Mouse (Mus musculus): ENCODE measurements at regions not wholly inside any gene's neighbourhood (a gene's known extent, or its start where the extent isn't known, plus 50 kb on each side); places are given as distances from the start of the nearest gene placed in this dataset.
"Not testable (repeated sequence)": the region's sequence is repeated elsewhere in the genome, so short reads cannot be mapped to it uniquely, and the experiment has no call there.

- no peak for DNase-seq (ENCODE audit: low read depth, low spot score)
Measured at GRCm38 (mm10) chr11:42754481-42755272, 280.9 kb upstream of the Gm9972 start.

DNA sequence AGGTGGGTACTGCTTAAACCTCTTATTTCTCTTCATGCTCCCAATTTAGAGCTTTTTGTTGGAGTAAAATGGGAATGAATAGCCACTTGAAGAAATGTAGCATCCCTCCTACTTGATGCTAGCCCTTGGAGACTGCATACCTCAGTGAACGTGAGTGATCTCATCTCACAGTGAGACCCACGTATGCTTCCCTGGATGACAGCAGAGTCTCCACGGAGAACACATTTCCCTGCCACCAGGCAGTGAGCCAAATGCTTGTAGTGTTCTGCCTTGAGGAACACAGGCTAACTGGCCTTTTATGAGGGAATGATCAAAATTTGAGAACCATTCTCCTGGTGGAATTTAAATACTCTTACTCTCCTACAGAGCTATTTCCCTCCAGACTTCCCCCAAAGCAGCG, 280.1 kb upstream of the Gm9972 start:
- DNase-seq (ENCODE audit: low read depth, low spot score): no peak

GRCm38 (mm10) chr11:42765213-42765612, 270.3 kb upstream of the Gm9972 start:
- DNase-seq (ENCODE audit: low read depth, low spot score): no peak

DNA sequence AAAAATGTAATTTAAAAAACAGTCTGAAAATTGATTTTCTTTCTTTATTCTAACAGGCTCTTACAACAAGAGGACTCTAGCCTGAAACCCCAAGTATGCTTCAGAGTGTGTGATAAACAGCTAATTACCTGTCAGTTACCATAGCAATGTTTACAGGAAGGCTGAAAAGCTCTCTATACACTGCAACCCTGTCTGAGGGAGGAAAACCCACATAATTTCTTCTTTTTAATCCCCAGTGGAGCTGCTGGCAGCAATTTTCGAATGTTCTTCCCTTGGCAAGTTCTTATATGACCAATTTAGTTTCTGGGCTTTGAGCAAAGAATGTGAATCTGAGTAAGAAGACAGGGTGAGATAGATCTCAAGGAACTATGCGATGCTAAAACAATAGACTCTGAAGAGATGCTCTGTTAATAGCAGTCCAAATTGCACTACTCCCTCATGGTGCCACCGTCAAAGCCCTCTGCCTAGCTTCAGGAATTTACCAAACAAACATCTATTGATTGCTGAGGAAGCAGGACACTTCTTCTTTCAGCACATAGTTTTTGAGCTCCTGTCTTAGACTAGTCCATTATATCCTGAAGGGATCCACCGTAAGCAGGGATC, 260.4 kb upstream of the Gm9972 start:
- DNase-seq (ENCODE audit: low read depth, low spot score): no peak

DNA sequence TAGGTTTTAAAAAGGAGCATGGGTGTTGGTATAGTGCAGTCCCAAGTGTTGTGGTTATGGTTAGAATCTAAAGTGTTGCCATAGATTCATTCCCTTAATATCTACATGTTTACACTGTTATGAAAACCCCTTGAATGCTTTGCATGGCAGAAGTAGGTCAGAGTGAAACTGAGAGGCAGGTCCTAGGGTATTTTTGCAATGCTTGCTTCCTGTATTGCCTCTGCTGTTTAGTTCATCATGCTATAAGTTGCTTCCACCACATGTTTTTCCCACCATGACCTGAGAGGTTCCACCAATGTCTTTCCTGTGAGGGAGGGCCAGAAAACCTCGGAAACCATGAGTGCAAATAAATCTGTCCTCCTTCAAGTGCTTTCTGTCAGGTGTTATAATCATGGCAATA, 224.1 kb upstream of the Gm9972 start:
- no peak for DNase-seq (ENCODE audit: low read depth, low spot score)

DNA sequence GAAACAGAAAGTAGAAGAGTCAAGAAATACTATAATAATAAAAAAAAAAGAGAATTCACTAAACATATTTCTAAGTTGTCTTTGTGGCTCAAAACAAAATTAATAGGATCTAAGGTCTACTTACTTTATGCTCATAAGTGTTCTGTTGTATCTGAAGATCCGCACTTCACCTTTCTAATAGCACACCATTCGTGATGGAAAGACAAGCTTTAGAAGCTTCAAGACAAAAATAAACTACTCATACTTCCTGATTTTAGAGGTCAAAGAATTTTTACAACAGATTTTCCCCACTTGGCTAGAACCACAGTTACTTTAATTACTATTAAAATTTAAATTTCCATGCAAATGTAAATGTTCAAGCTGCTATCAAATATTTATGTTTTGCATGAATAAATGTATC, 219.8 kb upstream of the Gm9972 start:
- no peak for DNase-seq (ENCODE audit: low read depth, low spot score)

- DNase-seq (ENCODE audit: low read depth, low spot score): no peak
Measured at GRCm38 (mm10) chr11:42822835-42823234, 212.7 kb upstream of the Gm9972 start.

GRCm38 (mm10) chr11:42845795-42846194, 189.8 kb upstream of the Gm9972 start:
- DNase-seq (ENCODE audit: low read depth, low spot score): no peak

GRCm38 (mm10) chr11:42854411-42854810, 181.1 kb upstream of the Gm9972 start:
- no peak for DNase-seq (ENCODE audit: low read depth, low spot score)

DNA sequence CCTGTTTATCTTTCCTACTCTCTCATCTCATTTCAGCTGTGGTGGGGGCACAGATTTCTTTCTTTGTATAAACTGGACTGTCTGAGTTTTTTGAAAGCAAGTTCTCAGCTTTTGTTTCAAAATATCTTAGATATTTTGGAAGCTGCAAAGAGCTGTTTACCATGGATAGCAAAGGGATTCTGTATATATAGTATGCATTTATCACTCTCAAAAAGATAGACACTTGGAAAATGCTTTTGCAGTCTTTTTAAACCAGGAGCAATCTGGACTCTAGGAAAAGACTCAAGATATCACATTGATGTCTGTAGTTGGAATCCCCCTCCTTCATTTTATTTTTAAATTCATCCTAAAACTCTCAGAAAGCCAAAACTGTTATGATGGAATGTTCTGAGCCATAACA, 177.9 kb upstream of the Gm9972 start:
- no peak for DNase-seq (ENCODE audit: low read depth, low spot score)

DNA sequence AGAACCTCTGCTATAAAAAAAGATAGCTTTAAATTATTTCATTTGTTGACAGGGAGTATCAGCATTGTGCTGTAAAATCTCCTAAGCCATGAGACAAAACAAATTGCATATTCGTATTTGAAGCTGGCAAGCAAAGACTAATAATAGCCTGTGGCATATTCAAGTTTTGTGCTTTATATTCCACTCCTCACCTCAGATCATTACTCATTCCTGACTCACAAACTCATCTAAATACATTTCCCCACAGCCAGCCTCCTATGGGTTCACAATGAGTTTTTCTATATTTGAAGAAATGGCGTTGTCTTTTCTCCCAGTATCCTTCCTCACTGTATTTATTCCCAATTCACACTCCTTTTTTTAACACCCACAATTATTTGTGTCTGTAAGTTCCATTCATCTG, 161.5 kb upstream of the Gm9972 start:
- DNase-seq (ENCODE audit: low read depth, low spot score): no peak

GRCm38 (mm10) chr11:42900024-42900423, 135.5 kb upstream of the Gm9972 start:
- no peak for DNase-seq (ENCODE audit: low read depth, low spot score)

DNA sequence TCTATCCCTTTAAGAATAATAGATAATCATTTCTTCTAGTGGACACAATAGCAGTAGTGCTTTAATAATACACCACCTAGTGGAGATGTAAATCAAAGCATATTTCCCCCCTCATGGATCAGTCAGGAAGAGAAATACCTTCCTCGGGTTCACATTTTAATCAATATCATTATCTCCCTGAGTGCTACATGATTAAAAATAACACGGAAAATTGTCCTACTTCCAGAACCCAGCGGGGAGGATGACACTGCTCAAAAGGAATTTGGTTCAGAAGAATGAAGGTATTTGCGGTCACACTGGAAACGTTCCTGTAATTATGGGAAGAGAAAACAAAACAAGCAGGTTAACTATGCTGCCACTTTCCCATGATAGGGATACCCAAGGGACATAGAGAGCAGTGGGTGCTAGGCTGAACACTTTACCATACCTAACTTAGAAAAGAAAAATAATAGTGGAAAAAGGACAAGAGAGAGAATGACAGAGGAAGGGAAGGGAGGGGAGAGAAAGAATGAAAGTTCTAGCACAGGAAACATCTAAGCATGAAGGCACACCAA, 132.0 kb upstream of the Gm9972 start:
- DNase-seq (ENCODE audit: low read depth, low spot score): no peak

- DNase-seq (ENCODE audit: low read depth, low spot score): peak; percentile 67
Measured at GRCm38 (mm10) chr11:42905561-42905960, 130.0 kb upstream of the Gm9972 start.

DNA sequence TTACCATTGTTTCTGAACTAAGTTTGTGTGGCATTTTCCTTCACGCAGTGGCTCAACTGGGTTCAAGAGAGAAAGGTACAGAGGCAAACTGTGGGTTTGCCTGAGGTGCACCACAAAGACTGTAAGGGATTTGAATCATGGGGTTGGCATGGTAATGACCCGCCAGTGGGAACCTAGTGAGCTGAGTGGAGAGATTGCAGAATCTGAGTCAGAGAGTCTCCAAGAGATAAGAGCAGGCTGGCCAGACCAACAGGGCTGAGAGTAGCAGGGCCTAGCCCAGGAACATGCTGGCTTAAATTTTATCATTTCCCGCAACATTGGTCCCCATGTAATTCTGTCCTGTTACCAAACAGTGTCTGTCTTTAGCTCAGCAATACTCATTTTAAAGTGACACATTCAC, 129.5 kb upstream of the Gm9972 start:
- no peak for DNase-seq (ENCODE audit: low read depth, low spot score)

DNA sequence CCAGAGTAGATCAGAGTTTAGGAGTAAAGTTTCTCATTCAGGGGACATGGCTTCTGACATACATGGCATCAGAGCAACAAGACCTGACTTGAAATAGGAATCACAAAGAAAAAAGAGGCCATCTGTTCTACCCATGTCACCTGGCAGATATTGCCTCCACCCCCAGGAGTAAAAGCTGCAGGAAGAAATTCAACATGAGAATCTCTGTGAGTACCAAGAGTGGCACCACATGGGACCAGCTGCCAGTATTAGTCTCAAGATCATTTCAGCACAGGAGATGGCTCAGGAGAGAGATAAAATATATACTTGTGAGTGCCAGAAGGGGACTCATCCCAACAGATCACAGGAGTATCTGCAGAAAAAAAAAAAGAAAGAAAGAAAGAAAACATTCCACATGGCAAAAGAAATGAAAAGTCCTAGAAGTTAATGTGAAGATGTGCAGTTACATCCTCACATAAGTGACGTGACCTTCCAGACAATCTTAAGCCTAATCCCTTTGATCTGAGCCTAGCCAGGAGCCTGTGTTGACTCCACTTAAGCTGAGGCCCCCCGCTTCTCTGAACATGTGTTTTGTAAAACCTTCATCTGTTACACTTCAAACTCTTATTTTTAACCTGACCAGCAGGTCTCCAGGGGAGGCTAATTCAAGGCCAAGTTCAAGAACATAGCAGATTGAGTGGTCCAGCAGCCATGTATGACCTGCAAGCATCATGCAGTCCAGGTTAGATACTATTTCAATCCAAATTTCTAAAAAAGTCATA, 118.9 kb upstream of the Gm9972 start:
- DNase-seq (ENCODE audit: low read depth, low spot score): no peak

DNA sequence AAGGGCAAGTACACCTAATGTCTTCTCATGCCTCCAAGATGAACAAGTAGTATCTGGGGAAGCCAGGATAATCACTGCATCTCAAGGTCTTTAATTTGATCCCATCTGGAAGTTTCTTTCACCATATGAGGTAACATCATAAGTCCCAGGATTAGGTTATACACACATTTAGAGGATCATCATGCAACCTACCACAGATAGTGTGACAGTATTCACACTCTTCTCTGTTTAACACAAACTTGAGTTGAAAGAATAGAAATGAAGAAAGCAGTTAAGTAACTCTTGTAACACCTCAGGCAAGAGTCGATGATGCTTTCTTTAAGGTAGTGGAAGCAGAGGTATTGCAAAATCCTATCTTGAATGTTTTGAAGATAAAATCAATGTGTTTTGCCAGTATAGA, 116.3 kb upstream of the Gm9972 start:
- DNase-seq (ENCODE audit: low read depth, low spot score): no peak

DNA sequence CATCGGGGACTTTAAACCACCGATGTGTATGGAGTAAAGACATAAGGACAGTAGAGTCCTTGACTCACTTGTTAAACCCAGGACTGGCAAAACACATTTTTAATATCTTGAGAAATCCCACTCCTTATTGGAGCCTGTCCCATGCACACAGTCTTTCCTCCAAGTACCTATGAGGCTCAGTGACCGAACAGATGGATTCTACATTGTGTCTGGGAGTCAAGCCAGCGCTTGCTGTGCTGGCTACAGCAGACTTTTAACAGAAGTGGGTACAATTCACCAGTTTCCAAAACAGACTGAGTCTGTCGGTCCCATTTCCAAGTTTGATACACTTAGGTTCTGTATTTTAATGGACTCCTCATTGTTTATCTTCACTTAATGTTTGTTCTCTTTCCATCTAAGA, 108.4 kb upstream of the Gm9972 start:
- DNase-seq (ENCODE audit: low read depth, low spot score): no peak

- no peak for DNase-seq (ENCODE audit: low read depth, low spot score)
Measured at GRCm38 (mm10) chr11:42928916-42929315, 106.6 kb upstream of the Gm9972 start.

DNA sequence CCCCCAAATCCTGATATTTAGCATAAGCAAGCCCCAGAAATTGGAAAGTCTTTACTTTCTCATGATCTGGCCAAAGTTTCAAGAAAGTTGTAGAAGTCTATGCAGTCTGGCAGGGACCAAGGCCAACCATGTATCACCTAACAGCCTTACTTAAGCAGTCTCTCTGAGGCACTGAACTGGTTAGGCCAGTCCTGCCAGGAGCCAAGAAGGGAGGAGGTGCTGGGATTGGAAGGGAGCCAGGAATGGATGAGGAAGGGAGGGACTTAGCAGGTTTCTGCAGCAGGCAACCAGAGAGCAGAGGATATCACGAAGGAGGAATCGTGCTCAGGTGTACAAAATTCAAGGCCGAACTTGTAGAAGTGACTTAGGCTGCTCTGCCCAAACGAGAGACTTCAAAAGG, 96.3 kb upstream of the Gm9972 start:
- not testable (repeated sequence) for DNase-seq (ENCODE audit: low read depth, low spot score)

GRCm38 (mm10) chr11:42941561-42941960, 94.0 kb upstream of the Gm9972 start:
- no peak for DNase-seq (ENCODE audit: low read depth, low spot score)

DNA sequence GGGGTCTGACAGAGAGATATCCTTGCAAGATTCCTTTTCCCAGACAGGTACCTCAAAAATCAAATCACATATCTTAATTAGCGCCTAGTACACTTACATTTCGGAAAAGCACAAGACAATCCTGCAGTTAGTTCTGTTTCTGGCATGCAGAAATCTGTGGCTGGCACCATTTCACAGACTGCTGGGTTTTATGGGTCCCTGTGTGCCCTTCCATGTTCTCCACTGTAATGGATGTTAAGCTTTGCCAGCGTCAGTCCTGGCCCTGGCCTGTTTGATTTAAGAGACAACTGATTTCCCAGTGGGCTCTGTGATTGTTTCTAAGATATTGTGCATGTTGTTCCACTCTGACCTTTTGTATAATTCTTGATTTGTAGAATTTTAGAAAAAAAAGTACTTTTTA, 93.3 kb upstream of the Gm9972 start:
- DNase-seq (ENCODE audit: low read depth, low spot score): no peak

Measured in ES-CJ7 (cell line).